Mouse (Mus musculus) induced T-regulatory cell, adult 2 months (primary cell): ENCODE measurements around the gene Akr1c13.
"Not testable (repeated sequence)": the region's sequence is repeated elsewhere in the genome, so short reads cannot be mapped to it uniquely, and the experiment has no call there.

Source experiments
- DNase-seq: peaks from one replicate; pipeline ENCODE4 v3.0.0-alpha.2; 2012; ENCODE audit warnings: low read depth

Gene Akr1c13

GRCm38 (mm10) chr13:4190904-4191303, at the start of gene Akr1c13:
Gene Akr1c13, plus strand, starts transcription at chr13:4191150.
- peak; percentile 62 for DNase-seq

- DNase-seq: no peak
Observed at GRCm38 (mm10) chr13:4144261-4144660, 46.7 kb upstream of the Akr1c13 start.

- no peak for DNase-seq
Observed at GRCm38 (mm10) chr13:4150518-4150917, 40.4 kb upstream of the Akr1c13 start, which contains the start of gene Akr1c18. Gene Akr1c18, minus strand, starts transcription at chr13:4150654.

GRCm38 (mm10) chr13:4152908-4153307, 38.0 kb upstream of the Akr1c13 start:
- no peak for DNase-seq

- no peak for DNase-seq
Observed at GRCm38 (mm10) chr13:4153593-4153992, 37.4 kb upstream of the Akr1c13 start.

- no peak for DNase-seq
Observed at GRCm38 (mm10) chr13:4155286-4155685, 35.7 kb upstream of the Akr1c13 start.

GRCm38 (mm10) chr13:4168006-4168405, 22.9 kb upstream of the Akr1c13 start:
- DNase-seq: no peak

GRCm38 (mm10) chr13:4172978-4173377, 18.0 kb upstream of the Akr1c13 start:
- no peak for DNase-seq

GRCm38 (mm10) chr13:4181321-4181720, 9.6 kb upstream of the Akr1c13 start:
- DNase-seq: not testable (repeated sequence)

GRCm38 (mm10) chr13:4183116-4183515, 7.8 kb upstream of the Akr1c13 start:
- no peak for DNase-seq

GRCm38 (mm10) chr13:4186641-4187411, 4.1 kb upstream of the Akr1c13 start:
- DNase-seq: not testable (repeated sequence)

GRCm38 (mm10) chr13:4188174-4188573, 2.8 kb upstream of the Akr1c13 start:
- DNase-seq: no peak

GRCm38 (mm10) chr13:4192511-4192910, 1.6 kb downstream of the Akr1c13 start:
- DNase-seq: no peak

- DNase-seq: no peak
Observed at GRCm38 (mm10) chr13:4206147-4206903, 15.4 kb downstream of the Akr1c13 start.

- no peak for DNase-seq
Observed at GRCm38 (mm10) chr13:4211560-4212299, 20.8 kb downstream of the Akr1c13 start.

- no peak for DNase-seq
Observed at GRCm38 (mm10) chr13:4212309-4212708, 21.4 kb downstream of the Akr1c13 start.

- DNase-seq: not testable (repeated sequence)
Observed at GRCm38 (mm10) chr13:4215496-4215895, 24.5 kb downstream of the Akr1c13 start.

- no peak for DNase-seq
Observed at GRCm38 (mm10) chr13:4228441-4228840, 37.5 kb downstream of the Akr1c13 start, which contains the start of gene Akr1c19. Gene Akr1c19, plus strand, starts transcription at chr13:4228700.

- DNase-seq: no peak
Observed at GRCm38 (mm10) chr13:4230841-4231623, 40.1 kb downstream of the Akr1c13 start.

GRCm38 (mm10) chr13:4233135-4233534, 42.2 kb downstream of the Akr1c13 start:
- no peak for DNase-seq

GRCm38 (mm10) chr13:4233536-4234172, 42.7 kb downstream of the Akr1c13 start:
- DNase-seq: no peak
